Mouse (Mus musculus): Measurements from ENCODE around the gene Shkbp1. TPM values are rescaled to one million over a fixed set of nuclear protein-coding genes. Genes with fewer than 3 reads are reported as not detected.

Shkbp1 gene
- total RNA-seq, 2 experiments from 2014 or later, result 11.0 to 11.5 TPM

- no peak for DNase-seq (ENCODE audit: low spot score in 2 of 2)
These were observed 12.2 kb upstream of the Shkbp1 start for GRCm38 (mm10) chr7:27367976-27368375.

- DNase-seq (ENCODE audit: low spot score in 2 of 2), result peak in 1 of 2 experiments; percentile 17
These were observed 10.4 kb upstream of the Shkbp1 start for GRCm38 (mm10) chr7:27366082-27366844.

DNA sequence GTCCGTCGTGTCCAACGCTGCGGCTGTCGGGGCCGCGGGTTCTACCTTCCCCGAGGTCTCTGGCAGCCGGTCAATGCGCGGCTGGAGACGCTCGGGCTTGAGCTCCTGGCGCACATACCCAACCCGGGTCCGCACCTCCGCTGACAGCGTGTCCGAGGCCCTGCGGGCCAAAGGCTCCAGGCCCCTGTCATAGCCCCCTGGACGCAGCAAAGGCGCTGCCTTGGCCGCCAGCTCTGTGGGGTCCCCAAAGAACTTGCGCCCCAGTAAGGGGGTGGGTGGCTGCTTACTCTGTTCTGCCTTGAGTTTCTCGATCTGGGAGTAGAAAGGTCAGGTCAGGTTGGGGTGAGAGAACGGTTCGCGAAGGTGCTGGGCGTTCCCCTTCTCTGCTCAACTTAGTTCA, 8.6 kb upstream of the Shkbp1 start:
- DNase-seq (ENCODE audit: low spot score in 2 of 2), result no peak

GRCm38 (mm10) chr7:27361283-27361946, 5.6 kb upstream of the Shkbp1 start:
- DNase-seq (ENCODE audit: low spot score in 2 of 2), result peak; percentile 94 to 98

GRCm38 (mm10) chr7:27360749-27361148, 4.9 kb upstream of the Shkbp1 start:
- no peak for DNase-seq (ENCODE audit: low spot score in 2 of 2)

DNA sequence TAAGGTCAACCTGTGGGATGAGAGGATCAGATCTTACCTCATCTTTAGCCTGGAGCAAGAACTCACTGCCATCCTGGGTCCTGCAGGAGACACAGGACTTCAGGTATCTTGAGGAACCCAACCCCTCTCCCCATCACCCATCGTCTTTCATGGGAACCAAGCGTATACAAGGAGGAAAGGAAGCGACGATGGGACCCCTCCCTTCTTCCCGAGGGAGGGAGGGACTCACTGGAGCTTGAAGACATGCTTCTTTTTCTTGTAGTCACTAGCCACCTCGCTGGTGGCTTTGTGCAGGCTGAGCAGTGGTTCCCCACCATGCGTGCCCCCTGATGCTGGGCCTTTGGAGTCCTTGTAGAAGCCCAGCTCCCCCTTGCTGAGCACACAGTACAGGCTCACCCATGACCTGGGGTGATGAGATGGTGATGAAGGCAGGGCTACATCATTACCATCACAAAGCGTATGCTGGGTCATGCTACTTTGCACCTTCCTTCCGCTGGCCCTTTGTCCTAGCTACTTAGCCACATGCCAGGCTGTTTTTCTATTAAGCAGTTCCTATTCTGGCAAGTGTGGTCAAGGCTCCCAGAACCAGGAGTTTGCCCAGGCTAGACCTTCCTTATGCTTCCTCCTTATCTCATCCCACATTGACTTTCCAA, 4.0 kb upstream of the Shkbp1 start:
- DNase-seq (ENCODE audit: low spot score in 2 of 2), result no peak

GRCm38 (mm10) chr7:27359162-27359561, 3.3 kb upstream of the Shkbp1 start:
- no peak for DNase-seq (ENCODE audit: low spot score in 2 of 2)

GRCm38 (mm10) chr7:27357595-27357978, 1.8 kb upstream of the Shkbp1 start:
- DNase-seq (ENCODE audit: low spot score in 2 of 2), result no peak

- no peak for DNase-seq (ENCODE audit: low spot score in 2 of 2)
These were observed 1.2 kb upstream of the Shkbp1 start, which contains the start of gene Gm20479 for GRCm38 (mm10) chr7:27356861-27357594. Gene Gm20479, minus strand, starts transcription at chr7:27357419.

DNA sequence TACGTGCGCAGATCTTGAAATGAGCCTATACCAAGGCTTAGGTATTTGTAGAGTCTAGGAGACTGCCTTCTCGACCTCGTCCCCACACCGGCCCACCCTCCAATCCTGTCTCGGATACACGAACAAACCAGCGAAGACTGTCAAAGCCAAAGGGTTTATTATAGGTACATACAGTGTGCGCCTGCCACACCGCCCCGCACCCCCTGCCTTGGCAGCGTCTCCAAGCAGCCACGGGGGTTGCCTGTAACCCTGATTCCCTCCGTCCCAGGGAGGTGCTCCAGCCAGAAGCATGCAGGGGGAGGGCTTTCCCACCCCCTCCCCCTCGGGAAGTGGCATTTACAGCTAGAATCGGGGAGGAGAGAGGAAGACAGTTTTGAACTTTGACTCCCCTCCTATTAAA, 429 bp upstream of the Shkbp1 start:
- peak in 1 of 2 experiments; percentile 15 for DNase-seq (ENCODE audit: low spot score in 2 of 2)

DNA sequence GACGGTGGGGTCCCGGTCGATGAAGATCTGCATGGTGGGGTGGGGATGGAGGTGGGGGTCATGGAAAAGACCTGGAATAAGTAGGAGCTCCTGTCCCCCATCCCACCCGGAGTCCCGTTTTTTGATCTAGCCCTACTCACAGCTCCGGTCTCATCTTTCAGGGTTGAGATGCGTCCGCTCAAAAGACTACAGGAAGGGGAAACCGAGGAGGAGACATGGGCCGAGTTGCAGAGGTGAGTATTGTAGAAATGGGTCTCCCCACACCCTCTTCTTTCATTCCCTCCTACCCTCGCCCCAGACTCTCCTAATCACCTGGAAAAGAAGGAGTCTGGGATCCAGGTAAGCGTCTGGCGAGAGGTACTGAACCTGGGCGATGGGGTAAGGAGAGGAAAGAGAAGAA, 558 bp downstream of the Shkbp1 start:
- DNase-seq (ENCODE audit: low spot score in 2 of 2), result no peak

DNA sequence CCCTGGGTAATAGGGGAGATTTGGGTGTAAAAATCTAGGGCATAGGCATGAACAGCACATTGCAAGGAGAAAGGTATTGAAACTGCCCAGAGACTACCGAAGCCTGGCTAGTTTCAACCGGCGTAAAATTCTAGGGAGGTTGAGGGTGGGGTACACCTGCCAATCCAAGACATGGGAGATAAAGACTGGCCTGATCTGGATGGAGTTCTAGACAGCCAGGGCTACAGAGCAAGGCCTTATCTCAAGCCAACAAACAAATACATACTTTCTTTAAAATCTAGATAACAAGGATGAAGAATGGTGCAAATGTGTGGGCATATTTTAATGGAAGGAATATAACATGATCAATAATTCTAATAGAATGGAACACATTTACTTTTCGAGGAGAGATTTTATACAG, 1.0 kb downstream of the Shkbp1 start:
- no peak for DNase-seq (ENCODE audit: low spot score in 2 of 2)

GRCm38 (mm10) chr7:27354144-27354543, 1.7 kb downstream of the Shkbp1 start:
- no peak for DNase-seq (ENCODE audit: low spot score in 2 of 2)

DNA sequence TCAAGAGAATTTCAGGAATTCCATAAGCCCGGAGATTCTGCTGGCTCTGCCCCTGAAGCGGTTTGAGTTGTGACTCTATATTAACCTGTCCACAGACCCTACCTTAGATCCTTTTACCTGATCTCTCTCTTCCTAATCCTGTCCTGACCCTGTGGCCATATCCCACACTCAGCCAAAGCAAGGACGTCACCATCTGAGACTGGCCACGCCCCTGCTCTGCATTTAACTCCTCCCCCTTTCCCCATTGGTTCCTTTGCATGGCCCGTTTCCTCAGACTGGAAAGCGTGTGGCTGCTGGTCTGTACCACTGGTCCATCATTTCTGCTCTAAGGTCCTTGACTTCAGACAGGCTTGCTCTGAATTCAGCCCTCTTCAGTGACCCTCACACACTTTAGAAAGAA, 10.4 kb downstream of the Shkbp1 start:
- no peak for DNase-seq (ENCODE audit: low spot score in 2 of 2)

- no peak for DNase-seq (ENCODE audit: low spot score in 2 of 2)
These were observed 13.2 kb downstream of the Shkbp1 start for GRCm38 (mm10) chr7:27342595-27342994.

- no peak for DNase-seq (ENCODE audit: low spot score in 2 of 2)
These were observed 16.3 kb downstream of the Shkbp1 start for GRCm38 (mm10) chr7:27339519-27339918.

DNA sequence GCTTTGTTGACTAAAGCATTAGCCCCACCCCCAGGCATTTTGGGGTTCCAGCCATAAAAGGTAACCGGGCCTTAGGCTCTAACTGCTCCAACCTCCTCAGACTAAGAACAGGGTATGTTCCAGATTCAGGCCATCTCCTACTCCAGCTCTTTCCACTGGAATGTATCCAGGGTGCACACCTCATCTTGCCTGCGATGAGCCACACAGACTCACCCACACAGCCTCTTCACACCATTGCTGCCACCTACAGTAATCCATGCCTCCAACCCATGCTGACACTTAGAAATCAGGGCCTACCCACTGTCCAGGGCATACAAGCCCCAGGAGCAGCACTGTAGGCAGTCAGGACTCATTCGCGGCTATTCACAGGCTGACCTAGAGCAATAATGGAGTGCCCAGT, 16.7 kb downstream of the Shkbp1 start:
- no peak for DNase-seq (ENCODE audit: low spot score in 2 of 2)

DNA sequence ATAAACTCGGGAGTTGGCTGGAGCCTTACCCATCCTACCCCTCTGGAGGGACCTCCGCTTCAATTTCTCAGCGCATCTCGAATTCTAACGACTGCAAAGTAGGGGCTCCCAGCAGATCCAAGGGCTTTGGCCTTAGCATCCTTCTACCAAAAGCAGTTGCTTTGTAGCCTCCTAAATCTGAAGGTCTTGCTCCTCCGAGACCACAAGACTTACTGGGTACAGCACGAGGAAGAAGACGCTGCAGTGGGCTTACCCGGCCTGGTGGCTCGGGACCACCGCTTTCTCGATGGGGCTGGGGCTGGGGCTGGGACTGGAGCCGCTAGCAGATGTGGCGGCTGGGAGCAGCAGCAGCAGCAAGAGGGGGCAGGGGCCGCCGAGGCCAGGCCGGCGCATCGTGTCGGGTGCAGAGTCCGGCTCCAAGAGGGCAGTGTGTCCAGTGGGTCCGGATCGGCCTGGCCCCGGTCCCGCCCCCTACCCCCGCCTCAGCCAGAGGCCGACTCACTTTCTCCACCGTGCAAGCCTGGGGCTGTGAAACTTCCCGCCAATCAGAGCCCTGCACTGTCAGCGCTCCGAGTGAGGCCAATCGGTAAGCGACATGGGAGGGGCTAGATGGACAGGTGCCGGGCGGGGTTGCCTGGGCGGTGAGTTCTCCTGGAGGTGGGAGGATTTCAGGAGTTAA, 18.5 kb downstream of the Shkbp1 start, which contains the start of gene Ltbp4:
TSS of gene Ltbp4 (minus strand) at position 518 of the 679 bp plus-strand sequence.
- DNase-seq (ENCODE audit: low spot score in 2 of 2), result no peak

- DNase-seq (ENCODE audit: low spot score in 2 of 2), result peak; percentile 83 to 89
These were observed 19.6 kb downstream of the Shkbp1 start for GRCm38 (mm10) chr7:27335928-27336823.
